Mouse (Mus musculus) cerebellum, adult 2 months (tissue): Measurements from ENCODE around the gene Tcf12.

Source experiments
- CTCF ChIP-seq: fragments of 200-500 bp; IDR thresholded peaks from 2 replicates; pipeline ENCODE4 v1.5.1; 2011; ENCODE audit warnings: low read depth, mild to moderate bottlenecking, control low read depth, low read length, moderate library complexity, borderline replicate concordance; ENCODE audit not compliant: insufficient read depth
- POLR2A ChIP-seq: fragments of 200-500 bp; IDR thresholded peaks from 2 replicates; pipeline ENCODE4 v1.6.1; 2011; ENCODE audit warnings: low read length, control low read depth, borderline replicate concordance; ENCODE audit not compliant: insufficient read depth

- TF ChIP-seq CTCF = no peak
- TF ChIP-seq POLR2A = no peak
These were observed 223.2 kb downstream of the Tcf12 start for GRCm38 (mm10) chr9:71888450-71888849.
